Mouse (Mus musculus): ENCODE data around the gene Nos3.

- TF ChIP-seq GATA1 (IDR thresholded peaks at IDR 0.05; ENCODE audit: low read length) (no peak), TAL1 (IDR thresholded peaks at IDR 0.05; ENCODE audit: low read length) (no peak)
These were observed 47.5 kb downstream of the Nos3 start for GRCm38 (mm10) chr5:24412063-24412462.

Data from erythroblast, embryonic 14.5 days (primary cell).